Mouse (Mus musculus): Measurements from ENCODE around the gene Pnpla1. TPM values are rescaled to one million over a fixed set of nuclear protein-coding genes. Genes with fewer than 3 reads are reported as not detected.

Gene Pnpla1
- total RNA-seq, 2 experiments from 2014 or later: not detected

DNA sequence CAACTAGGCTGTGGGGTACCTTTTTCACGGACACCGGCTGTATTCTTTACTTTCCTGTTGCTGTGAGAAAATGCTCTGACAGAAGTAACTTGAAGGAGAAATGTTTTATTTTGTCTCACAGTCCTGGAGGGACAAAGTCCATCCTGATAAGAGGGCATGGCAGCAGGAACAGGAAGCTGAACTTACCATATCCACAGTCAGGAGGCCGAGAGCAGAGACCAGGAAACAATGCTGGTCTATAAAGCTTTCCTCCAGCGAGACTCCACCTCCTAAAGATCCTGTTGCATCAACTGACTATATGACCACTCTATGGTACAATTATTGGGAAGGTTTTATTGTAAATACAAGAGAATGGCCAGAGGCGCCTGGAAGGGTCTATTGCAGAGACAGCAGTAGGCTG is 14.5 kb upstream of the Pnpla1 start:
- DNase-seq: no peak

DNA sequence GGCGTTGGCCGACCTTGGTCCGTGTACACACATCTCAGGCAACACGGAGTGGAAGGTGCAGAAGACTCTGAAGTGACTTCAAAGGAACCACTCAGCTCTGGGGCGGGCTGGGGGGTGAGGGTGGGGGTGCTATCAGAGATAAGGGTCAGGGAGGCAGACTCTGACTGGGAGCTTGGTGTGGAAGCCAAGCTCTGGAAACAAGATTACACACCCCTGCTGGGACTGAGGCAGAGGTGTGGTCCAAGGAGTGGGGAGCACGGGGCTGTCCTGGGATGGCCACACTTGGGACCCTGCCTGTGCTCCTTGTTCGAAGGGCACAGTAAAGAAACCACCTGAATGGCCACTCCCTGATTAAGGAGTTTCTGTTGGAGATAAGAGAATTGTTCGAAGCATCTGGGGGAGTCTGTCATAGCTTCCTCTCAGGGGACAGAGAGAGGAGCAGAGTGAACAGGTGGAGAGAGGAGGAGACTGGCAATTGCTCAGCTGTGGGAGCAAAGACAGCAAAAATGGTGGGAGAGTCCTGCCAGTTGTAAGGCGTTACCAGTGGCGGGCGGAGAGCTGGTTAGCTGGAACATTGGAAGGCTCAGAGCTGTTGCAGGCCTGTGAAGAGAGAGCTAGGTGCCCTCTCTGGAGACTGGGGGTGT is 11.1 kb upstream of the Pnpla1 start:
- DNase-seq: no peak

DNA sequence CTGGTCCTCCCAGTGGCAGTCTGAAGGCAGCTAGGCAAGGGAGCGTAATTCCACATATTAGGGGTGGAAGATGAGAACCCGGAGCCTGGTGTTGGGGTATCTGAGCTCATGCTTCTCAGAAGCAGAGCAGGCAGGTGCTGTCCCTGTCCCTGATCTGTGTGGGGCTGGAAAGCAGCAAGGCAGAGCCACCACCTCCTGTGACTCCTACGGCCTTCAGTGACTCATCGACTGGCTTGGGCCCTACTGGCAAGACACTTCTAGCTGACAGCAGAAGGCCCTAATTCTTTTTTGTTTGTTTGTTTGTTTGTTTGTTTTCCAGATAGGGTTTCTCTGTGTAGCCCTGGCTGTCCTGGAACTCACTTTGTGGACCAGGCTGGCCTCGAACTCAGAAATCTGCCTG is 7.7 kb upstream of the Pnpla1 start:
- DNase-seq: no peak

DNA sequence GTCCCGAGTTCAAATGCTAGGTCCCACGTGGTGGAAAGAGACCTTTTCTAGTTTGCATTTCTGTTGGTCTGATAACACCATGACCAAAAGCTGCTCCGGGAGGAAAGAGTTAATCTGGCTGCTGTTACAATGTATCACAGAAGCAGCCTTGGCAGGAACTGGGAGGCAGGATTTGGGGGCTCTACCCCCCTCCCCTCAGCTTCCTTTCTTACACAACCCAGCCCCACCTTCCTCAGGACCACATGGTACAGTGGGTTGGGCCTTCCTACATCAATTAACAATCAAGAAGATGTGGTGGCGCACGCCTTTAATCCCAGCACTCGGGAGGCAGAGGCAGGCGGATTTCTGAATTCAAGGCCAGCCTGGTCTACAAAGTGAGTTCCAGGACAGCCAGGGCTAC is 3.8 kb upstream of the Pnpla1 start:
- no peak for DNase-seq

DNA sequence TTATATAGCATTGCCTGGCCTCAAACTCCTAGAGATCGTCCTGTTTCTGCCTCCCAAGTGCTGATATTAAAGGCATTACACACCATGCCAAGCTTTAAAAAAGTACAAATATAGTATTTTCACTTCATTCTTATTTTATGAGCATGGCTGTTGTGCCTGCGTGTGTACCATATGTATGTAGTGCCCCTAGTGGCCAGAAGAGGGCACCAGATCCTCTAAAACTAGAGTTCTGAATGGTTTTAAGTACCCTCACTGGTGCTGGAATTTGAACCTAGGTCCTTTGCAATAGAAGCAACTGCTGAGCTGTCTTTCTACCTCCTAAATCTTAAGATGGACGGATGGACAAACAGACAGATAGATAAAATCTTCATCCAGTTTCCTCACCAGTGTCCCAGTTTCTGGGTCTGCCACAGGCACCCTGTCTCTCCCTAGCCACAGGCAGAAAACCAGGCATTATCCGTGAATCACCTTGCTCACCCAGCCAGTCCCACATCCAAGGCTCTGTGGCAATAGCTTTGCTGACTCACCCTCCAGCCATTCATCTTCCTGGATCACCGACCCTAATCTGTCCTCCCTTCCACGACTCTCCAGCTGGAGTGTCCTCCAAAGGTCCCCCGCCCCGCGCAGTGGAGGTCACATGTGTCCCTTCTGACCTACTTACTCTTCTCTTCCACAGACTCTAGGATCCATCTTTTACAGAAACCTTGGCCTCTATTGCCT is 2.9 kb upstream of the Pnpla1 start:
- no peak for DNase-seq

DNA sequence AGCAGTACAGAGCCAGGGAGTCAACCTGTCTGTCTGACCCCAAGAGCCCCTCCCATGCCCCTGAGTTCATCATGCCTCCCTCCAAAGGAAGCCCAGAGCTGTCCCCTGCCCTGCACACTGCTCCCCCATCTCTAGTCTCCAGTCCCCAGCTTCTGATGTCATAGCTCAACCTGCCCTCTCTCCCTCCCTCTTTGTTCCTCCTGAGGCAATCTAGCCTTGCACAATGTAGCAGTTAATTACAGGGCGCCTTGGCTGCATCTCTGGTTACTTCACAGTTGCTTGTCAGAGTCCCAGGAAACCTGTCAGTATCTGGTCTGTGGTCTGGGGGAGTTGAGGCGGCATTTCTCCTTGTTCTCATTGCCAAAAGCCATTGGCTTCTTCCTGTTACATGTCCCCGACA is 2.2 kb upstream of the Pnpla1 start:
- DNase-seq: no peak

DNA sequence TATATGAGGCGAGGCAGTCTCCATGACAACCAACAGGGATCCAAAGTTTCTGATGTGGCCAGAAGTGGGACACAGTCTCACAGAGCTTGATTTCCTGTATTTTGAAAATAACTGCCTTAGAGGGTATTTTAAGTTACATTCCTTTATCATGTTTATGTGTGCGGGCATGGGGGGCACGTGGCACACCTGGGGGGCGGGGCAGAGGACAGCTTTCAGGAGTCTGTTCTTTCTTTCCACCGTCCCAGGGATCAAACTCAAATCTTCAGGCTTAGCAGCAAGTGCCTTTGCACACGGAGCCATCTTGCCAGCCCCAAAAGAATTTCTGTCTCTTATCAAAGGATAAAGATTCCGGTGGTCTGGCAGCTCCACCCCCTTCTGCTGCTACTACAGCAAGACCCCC is 5.7 kb downstream of the Pnpla1 start:
- DNase-seq: no peak

DNA sequence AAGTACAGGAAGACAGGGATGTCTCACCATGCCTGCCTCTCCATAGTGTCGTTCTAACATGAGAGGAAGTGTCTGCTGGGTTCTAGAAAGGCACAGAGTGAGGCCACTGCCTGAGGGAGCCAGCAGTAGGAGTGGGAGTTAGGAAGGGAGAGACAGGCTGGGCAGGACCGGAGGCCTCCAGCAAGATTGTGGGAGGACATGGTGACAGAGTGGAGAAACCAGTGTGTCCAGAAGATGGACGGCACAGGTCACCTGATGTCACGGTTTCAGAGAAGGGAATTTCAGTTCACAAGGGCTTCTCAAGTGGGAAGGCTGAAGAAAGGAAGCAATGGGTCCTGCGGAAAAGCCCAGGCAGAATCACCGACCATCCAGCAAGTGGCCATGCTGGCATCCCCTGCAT is 6.3 kb downstream of the Pnpla1 start:
- DNase-seq: no peak

DNA sequence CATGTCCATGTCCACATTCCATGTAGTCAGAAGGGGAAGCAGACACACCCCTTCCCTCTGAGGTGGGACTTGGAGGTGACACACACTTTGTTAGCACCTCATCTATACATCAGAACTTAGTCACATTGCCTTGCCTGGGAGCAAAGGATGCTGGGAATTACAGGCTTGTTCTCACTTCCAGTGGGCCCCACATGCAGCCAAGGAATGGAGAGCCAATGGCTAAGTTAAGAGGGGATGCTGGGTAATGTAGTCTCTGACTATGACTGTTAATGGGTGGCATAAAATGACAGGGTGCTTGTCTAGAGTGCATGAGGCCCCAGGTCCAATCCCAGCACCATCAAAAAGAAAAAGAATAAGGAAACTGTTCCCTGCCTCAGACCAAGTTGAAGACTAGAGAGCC is 8.7 kb downstream of the Pnpla1 start:
- no peak for DNase-seq

DNA sequence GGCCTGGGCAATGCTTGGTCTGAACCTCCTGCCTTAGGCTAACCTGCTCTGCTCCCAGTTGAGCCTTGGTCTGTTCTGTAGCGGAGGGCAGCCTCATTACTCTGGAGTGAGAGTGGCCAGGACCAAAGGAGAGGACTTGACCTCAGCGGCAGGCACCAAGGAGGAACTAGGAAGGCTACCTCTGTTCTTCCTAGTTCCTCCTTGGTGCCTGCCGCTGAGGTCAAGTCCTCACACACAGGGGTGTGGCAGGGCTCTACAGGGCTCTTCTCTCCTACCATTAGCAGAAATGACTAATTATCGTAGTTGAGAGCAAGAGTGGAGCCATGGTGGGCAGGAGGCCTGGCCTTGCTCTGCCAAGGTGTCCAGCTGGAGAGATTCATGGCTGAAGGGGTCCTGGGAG is 9.2 kb downstream of the Pnpla1 start:
- DNase-seq: no peak

DNA sequence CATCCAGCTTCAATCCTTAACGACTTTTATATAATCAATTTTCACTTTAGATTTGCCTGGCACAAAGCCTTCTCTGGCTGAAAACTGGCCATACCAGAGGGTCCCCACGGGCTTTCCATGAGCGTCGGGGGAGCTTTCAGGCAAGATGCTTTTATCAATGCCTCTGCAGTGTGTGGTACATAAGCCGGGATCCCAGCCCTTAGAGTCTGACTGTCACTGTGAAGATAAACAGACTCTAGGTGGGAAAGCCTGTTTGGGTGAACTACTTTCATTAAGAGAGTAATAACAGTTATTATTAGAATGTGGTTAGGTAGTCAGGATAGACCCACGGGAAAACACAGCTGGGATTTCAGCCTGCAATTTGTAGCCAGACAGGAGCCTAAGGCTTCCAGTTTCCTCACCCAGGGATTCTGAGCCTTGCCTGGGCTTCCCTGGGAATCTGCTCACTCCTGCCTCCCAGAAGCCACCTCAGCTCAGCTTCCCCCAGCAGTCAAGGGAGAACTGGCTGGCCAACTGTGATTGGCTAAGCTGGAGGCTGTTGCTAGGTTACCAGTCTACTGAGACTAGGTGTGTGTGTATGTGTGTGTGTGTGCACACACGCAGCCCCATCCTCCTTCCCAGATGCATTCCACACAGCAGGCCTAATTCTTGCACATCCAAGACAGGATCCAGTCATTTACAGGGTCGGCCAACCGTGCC is 11.3 kb downstream of the Pnpla1 start:
- no peak for DNase-seq

DNA sequence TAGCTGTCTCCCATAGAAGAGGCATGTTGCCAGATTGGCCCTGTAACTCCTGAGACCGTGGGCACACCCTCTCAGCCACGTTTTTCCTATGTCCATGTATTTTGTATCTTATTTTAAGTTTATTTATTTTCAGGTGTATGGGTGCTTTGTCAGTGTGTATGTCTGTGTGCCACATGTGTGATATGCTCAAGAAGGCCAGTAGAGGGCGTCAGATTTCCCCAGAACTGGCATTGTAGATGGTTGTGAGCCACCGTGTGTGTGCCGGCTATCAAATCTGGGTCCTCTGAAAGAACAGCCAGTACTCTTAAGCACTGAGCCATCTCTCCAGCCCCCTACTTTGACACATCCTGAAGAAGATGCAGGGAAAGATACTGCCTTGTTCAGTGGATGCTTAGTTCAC is 12.2 kb downstream of the Pnpla1 start:
- DNase-seq: no peak

DNA sequence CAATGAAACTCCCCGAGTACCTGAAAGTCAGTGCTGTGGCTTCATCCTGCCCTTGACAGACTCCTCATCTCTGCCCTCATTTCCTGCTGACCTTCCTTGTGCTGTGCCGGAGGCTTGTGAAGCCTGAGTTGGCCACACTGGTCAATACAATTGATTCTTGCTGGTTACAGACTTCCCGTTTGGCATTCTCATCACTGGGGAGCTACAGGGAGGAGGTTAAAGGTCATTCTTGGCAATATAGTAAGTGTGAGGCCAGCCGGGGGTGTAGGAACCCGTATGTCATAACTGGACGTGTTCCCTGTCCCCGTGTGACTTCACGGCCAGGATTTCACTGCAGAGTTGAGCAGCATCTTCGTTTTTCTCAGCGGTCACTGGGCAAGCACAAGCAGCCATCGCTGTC is 13.6 kb downstream of the Pnpla1 start:
- DNase-seq: no peak

DNA sequence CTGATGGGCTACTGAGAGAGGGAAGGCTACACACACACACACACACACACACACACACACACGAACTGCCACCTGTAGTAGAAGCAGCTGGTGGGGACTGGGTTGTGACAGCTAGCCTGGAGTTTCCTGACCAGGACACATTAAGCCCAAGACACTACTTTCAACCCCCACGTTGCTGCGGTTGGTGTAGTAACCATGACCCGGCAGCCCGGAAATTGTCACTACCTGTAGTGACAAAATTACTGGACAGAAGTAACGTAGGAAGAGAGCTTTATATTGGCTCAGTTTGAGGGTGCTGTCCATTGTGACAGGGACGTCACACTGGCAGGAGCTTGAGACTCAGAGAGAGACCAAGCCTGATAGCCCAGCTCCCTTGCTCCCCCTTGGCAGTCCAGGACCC is 14.1 kb downstream of the Pnpla1 start:
- DNase-seq: no peak

DNA sequence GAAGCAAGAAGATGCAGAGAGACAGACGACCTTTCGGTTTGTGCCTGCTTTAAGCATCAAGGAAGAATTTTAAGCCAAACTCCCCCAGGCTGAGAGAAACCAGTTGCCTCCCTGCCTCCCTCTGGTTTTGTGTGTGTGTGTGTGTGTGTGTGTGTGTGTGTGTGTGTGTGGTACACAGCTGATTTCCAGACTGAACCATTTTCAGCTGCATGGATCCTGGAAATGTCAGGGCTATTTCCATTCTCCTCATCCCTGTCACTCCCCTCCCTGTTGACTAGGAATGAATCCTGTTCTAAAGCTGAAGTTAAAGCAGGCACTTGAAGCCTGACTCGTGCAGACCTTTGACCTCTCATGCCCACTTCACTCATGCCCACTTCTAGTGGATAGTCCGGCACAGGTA is 16.0 kb downstream of the Pnpla1 start:
- DNase-seq: no peak

DNA sequence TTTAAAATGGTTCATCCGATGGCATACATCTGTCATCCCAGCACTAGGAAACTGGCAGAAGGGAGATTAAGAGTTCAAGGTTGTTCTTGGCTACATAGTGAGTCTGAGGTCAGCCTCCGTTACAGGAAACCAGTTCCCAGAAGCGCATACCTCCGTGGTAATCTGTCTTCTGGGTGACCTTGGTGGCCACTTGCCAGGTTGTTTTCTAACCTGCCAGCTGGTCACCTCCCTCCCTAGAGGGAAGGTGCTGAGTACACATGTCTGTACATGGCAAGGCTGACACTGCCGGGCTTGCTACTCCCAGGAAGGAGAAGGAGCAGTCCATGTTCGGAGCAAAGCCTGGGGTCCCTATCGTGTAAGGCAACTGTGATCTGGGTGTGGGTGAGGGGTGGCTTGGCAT is 16.6 kb downstream of the Pnpla1 start:
- DNase-seq: peak; percentile 45

DNA sequence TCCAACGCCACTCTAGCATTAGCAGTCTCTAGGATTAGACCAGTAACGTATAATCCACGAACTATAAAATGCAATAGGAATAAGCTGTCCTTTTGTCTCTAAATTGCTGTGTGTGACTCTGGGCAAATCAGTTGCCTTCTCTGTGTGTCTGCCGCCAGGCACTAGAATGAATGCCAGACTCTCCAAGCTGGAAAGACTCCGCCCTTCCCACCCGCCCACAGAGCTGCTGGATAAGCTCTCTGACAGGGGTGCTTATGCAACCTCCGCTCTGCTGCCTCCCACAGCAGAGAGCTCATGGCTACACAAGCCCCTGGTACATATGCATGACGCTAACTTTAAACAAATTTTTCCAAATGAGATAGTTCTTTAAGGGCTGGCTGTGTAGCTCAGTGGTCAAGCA is 17.1 kb downstream of the Pnpla1 start:
- peak; percentile 45 for DNase-seq

DNA sequence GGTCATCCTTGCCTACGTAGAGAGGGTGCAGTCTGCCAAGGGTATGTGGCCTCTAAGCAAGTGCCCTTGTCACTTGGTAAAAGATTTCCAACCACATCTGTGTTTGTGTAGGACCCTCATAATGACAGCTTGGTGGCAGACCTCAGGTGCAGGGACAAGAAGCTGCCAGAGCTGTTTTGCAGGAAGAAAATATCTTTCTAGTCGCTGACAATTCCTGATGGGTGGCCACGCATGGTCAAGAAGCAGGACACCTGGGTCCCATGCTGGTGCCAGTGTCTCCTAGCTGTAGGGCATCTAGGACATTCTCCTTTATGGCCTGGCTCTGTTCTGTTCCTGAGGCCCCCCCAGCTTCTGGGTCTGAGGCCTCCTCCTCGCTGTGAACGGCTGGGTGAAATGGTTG is 18.1 kb downstream of the Pnpla1 start:
- no peak for DNase-seq

DNA sequence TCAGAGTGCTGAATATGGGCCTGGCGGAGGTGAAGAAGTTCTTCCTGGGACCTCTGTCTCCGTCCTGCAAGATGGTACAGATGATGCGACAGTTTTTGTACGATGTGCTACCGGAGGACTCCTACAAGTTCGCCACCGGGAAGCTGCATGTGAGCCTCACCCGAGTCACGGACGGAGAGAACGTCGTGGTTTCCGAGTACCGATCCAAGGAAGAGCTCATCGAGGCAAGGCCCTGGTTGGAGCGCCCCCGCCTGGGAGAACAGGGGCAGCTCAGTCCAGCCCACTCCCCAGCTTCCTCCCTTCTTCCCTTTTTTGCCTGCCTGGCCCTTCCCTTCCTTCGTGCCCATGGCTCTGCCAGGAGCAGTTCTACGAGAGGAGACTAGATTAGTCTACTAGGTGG is 18.6 kb downstream of the Pnpla1 start:
- DNase-seq: peak; percentile 41

DNA sequence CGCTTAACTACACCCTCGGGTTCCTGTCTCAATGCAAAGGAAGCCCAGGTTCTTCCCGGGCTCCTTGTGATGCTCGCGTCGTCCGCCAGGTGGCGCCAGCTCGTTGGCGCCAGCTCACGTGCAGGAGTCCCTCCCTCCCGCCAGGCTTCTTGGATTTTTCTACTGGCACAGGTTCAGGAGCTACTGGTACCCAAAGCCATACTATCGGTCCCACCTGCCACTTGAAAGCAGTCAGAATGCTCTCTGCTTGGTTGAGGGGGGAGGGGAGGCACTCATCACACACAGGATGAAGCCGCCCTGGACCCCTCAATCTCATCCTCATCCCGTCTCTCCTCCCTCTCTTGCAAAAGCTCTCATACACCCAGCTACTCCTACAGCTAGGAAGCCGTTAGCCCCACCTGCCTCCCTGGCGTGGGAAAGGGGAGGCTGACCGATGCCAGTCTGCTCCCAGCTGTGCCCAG is 21.8 kb downstream of the Pnpla1 start:
- peak; percentile 77 for DNase-seq

DNA sequence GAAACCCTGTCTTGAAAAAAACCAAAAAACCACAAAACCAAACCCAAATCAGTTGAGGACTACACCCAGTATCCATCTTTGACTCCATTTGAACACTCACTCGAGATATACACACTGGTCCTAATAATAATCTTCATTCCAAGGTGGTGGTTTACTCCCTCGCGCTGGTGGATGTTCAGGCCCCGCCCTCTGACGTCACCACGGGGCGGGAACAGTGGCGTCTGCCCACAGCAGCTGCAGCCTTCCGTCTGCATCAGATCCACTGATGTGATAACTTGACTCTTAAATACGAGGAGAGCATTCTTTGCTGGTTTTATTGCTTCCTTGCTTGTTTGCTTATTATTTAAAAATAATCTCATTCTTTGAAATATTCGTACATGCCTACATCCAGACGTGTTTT is 24.1 kb downstream of the Pnpla1 start:
- peak; percentile 74 for DNase-seq

DNA sequence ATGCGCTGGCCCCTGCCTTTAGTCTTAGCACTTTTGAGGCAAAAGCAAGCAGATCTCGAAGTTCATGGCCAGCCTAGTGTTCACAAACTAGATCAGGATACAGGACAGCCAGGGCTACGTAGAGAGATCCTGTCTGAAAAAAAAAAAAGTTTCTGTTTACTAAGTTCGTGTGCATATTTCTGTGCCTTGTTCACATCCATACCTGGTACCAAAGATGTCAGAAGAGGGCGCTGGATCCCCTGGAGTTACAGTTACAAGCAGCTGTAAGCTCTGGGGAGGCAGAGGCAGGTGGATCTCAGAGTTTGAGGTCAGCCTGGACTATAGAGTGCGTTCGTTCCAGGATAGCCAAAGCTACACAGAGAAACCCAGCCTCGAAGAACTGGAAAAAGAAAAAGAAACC is 24.6 kb downstream of the Pnpla1 start:
- no peak for DNase-seq

DNA sequence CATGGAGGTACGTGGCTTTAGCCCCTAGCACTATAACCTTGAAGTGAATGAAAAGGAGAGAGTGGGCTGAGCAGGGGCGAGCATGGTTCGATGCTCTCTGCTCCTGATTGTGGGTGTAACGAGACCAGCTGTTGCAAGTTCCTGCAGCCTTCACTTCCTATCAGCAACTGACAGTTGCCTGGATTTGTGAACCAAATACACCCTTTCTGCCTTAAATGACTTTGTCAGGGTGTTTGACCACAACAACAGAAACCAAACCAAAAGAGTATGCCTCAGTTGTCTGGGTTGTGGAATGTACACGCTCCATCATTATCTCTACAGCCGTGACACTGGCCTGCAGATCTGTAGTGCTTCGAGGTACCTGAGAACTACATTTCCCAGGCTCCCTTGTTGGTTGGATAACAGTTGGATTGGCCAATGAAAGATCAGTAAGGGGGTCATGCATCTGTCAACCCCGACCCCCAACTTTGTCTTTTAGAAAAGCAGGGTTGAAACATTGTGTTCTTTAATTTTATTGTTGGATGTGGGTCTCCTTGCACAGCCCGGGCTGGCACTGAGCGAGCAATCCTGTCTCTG is 25.8 kb downstream of the Pnpla1 start:
- DNase-seq: no peak

Data from gastrocnemius, postnatal 10 days (tissue).